Mouse (Mus musculus) brown adipose tissue, adult 24 weeks (tissue): ENCODE measurements around the gene Nlgn2. TPM values are rescaled to one million over a fixed set of nuclear protein-coding genes. Genes with fewer than 3 reads are reported as not detected.

Source experiments
- H3K27ac ChIP-seq: fragments of 200-500 bp; replicated peaks from 2 replicates; pipeline ENCODE4 v1.5.1; 2012; ENCODE audit warnings: low read depth, mild to moderate bottlenecking, low read length
- H3K4me1 ChIP-seq: fragments of 200-500 bp; 2 replicates; pipeline ENCODE4 v1.6.1; 2012; ENCODE audit warnings: low read length, mixed read lengths; ENCODE audit not compliant: control insufficient read depth, insufficient read depth, insufficient read length
- H3K4me3 ChIP-seq: fragments of 200-500 bp; 2 replicates; pipeline ENCODE4 v1.5.1; 2012; ENCODE audit warnings: low read depth, mild to moderate bottlenecking, low read length, moderate library complexity; ENCODE audit not compliant: insufficient read depth
- polyA plus RNA-seq: library from polyadenylated mRNA; stranded (reverse); fragments of >200 nt; gene quantifications from 2 replicates; pipeline ENCODE4 v1.2.4, GENCODE M21; 2012; ENCODE audit not compliant: missing spikeins, insufficient read depth, insufficient read length

The Nlgn2 gene
- polyA plus RNA-seq, 1 experiment, result 1.8 TPM

DNA sequence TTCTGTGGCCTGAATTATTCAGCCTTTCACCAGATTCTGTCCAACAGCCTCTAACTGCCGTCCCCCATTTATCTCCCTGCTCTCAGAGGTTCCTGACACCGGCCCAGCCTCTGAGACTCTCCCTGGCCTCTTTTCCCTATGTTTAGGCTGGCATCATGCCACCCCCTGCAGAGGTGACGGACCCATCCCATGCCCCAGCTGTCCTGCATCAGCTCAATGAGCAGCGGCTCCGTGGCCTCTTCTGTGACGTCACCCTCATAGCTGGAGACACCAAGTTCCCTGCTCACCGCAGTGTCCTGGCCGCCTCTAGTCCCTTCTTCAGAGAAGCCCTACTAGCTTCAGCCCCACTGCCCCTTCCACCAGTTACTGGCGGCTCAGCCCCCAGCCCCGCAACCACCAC, 61.9 kb downstream of the Nlgn2 start:
- no peak overlapping the region for H3K4me3 ChIP-seq
- H3K27ac ChIP-seq, result no peak overlapping the region
- H3K4me1 ChIP-seq, result no peaks in the 10 kb centered on the region

DNA sequence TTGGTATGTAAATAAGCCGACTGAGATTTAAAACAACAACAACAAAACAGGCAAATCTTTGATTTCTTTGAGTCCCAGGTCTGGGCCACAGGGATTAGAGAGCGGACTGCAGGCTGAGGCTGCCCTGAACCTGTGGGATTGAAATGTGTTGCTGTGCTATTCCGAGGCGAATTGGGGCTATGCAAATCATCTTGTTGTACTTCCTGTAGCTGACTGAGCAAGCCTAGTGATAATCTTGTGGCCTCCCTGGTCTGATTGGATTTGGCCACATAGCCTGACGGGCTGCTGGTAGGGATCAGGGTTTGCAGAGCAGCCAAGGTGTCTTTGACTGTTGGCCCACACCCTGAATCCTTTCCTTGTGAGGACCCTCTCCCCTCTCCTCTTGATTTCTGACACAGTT, 62.6 kb downstream of the Nlgn2 start:
- no peak overlapping the region for H3K4me3 ChIP-seq
- no peaks in the 10 kb centered on the region for H3K4me1 ChIP-seq
- H3K27ac ChIP-seq, result no peak overlapping the region

Other genes with a start within 250 kb of the Nlgn2 start
- 6.7 and 8.3 TPM in 2 replicates for gene Atp1b2, start 231.8 kb downstream of the Nlgn2 start, polyA plus RNA-seq
- not detected in 2 replicates for gene Shbg, start 219.9 kb downstream of the Nlgn2 start, polyA plus RNA-seq
- gene Sat2, start 215.8 kb downstream of the Nlgn2 start, polyA plus RNA-seq, result 8.6 and 10.9 TPM in 2 replicates
- 27.8 and 29.5 TPM in 2 replicates for gene Fxr2, start 204.8 kb downstream of the Nlgn2 start, polyA plus RNA-seq
- not detected in 2 replicates for gene Sox15, start 182.5 kb downstream of the Nlgn2 start, polyA plus RNA-seq
- gene Mpdu1, start 175.1 kb downstream of the Nlgn2 start, polyA plus RNA-seq, result 73.8 and 102 TPM in 2 replicates
- gene Cd68, start 171.6 kb downstream of the Nlgn2 start, polyA plus RNA-seq, result 10.3 and 12.1 TPM in 2 replicates
- gene Eif4a1, start 165.4 kb downstream of the Nlgn2 start, polyA plus RNA-seq, result 268 and 317 TPM in 2 replicates
- 49.9 and 65.3 TPM in 2 replicates for gene Senp3, start 155.7 kb downstream of the Nlgn2 start, polyA plus RNA-seq
- 4.1 and 4.9 TPM in 2 replicates for gene Tnfsf13, start 152.0 kb downstream of the Nlgn2 start, polyA plus RNA-seq
- gene Tnfsf12, start 141.9 kb downstream of the Nlgn2 start, polyA plus RNA-seq, result 12.7 and 13.7 TPM in 2 replicates
- gene Tnfsfm13, start 141.7 kb downstream of the Nlgn2 start, polyA plus RNA-seq, result 0.99 and 2.8 TPM in 2 replicates
- 10.4 and 16.5 TPM in 2 replicates for gene Polr2a, start 79.1 kb downstream of the Nlgn2 start, polyA plus RNA-seq
- not detected in 2 replicates for gene Slc35g3, start 75.8 kb downstream of the Nlgn2 start, polyA plus RNA-seq
- 17.2 and 23.6 TPM in 2 replicates for gene Zbtb4, start 71.9 kb downstream of the Nlgn2 start, polyA plus RNA-seq
- 1.7 and 2.4 TPM in 2 replicates for gene Chrnb1, start 41.8 kb downstream of the Nlgn2 start, polyA plus RNA-seq
- 5.6 and 7.5 TPM in 2 replicates for gene Fgf11, start 35.9 kb downstream of the Nlgn2 start, polyA plus RNA-seq
- 1.2 TPM in 1 of 2 replicates, not detected in the other for gene Tmem102, start 32.2 kb downstream of the Nlgn2 start, polyA plus RNA-seq
- gene Gm39566, start 22.5 kb downstream of the Nlgn2 start, polyA plus RNA-seq, result not detected in 2 replicates
- not detected in 2 replicates for gene Spem2, start 19.3 kb downstream of the Nlgn2 start, polyA plus RNA-seq
- gene Spem1, start 15.6 kb downstream of the Nlgn2 start, polyA plus RNA-seq, result not detected in 2 replicates
- 206 and 248 TPM in 2 replicates for gene Tmem256, start 730 bp upstream of the Nlgn2 start, polyA plus RNA-seq
- gene Plscr3, start 8.6 kb upstream of the Nlgn2 start, polyA plus RNA-seq, result 18.7 TPM in 2 replicates
- not detected in 2 replicates for gene Tnk1, start 20.9 kb upstream of the Nlgn2 start, polyA plus RNA-seq
- not detected in 2 replicates for gene Tmem95, start 40.2 kb upstream of the Nlgn2 start, polyA plus RNA-seq
- 2.5 and 3.3 TPM in 2 replicates for gene Kctd11, start 43.6 kb upstream of the Nlgn2 start, polyA plus RNA-seq
- not detected in 2 replicates for gene Acap1, start 57.8 kb upstream of the Nlgn2 start, polyA plus RNA-seq
- 3.2 TPM in 1 of 2 replicates, not detected in the other for gene 2810408A11Rik, start 63.2 kb upstream of the Nlgn2 start, polyA plus RNA-seq
- 16.9 and 18.4 TPM in 2 replicates for gene Neurl4, start 63.3 kb upstream of the Nlgn2 start, polyA plus RNA-seq
- 23.6 and 24.3 TPM in 2 replicates for gene Gps2, start 76.1 kb upstream of the Nlgn2 start, polyA plus RNA-seq
- gene Eif5a, start 84.2 kb upstream of the Nlgn2 start, polyA plus RNA-seq, result 424 and 439 TPM in 2 replicates
- gene Ybx2, start 98.0 kb upstream of the Nlgn2 start, polyA plus RNA-seq, result 37.9 and 76.4 TPM in 2 replicates
- 466 and 489 TPM in 2 replicates for gene Slc2a4, start 110.4 kb upstream of the Nlgn2 start, polyA plus RNA-seq
- not detected in 2 replicates for gene Cldn7, start 127.0 kb upstream of the Nlgn2 start, polyA plus RNA-seq
- gene Ctdnep1, start 143.4 kb upstream of the Nlgn2 start, polyA plus RNA-seq, result 82.4 and 122 TPM in 2 replicates
- gene Elp5, start 144.7 kb upstream of the Nlgn2 start, polyA plus RNA-seq, result 66.7 and 78.0 TPM in 2 replicates
- 576 and 663 TPM in 2 replicates for gene Gabarap, start 153.4 kb upstream of the Nlgn2 start, polyA plus RNA-seq
- 24.2 and 26.4 TPM in 2 replicates for gene Phf23, start 158.0 kb upstream of the Nlgn2 start, polyA plus RNA-seq
- gene Dvl2, start 162.8 kb upstream of the Nlgn2 start, polyA plus RNA-seq, result 2.6 and 4.9 TPM in 2 replicates
- 1,981 and 2,287 TPM in 2 replicates for gene Acadvl, start 177.6 kb upstream of the Nlgn2 start, polyA plus RNA-seq
- gene Dlg4, start 179.2 kb upstream of the Nlgn2 start, polyA plus RNA-seq, result 2.4 and 2.7 TPM in 2 replicates
- 0.87 TPM in 1 of 2 replicates, not detected in the other for gene Asgr1, start 216.3 kb upstream of the Nlgn2 start, polyA plus RNA-seq